In genomic region chr10:67120640-67121039, GRCm38 (mm10) we compare ENCODE assay signal across 24 mouse cellular contexts. TPM values are rescaled to one million over a fixed set of nuclear protein-coding genes. Genes with fewer than 3 reads are reported as not detected.
DNase-seq lines count a peak whose midpoint lies in the region; ATAC-seq and TF ChIP-seq lines count a peak whose summit lies in the region.
"Had no signal": no experiment of that assay in that cellular context is flagged by ENCODE, and none has a peak within 500 bp of the region (broad histone marks: within the 10 kb centered on the region; RNA-seq: fewer than 3 reads in every experiment).

No protein-coding gene starts in this region.

- no peak overlapping the region for H3K4me3 ChIP-seq in heart, embryonic 13.5 days
- no peak overlapping the region for H3K4me3 ChIP-seq in kidney, embryonic 14.5 days (ENCODE audit: low read length)
- H3K4me3 ChIP-seq in kidney, postnatal 0 days (replicated peaks; ENCODE audit: low read depth, low read length), result no peak overlapping the region
- H3K4me3 ChIP-seq: embryonic facial prominence, embryonic 12.5 days; embryonic facial prominence, embryonic 15.5 days; heart, adult 2 months; heart, embryonic 10.5 days had no signal

- peaks cover 80% of the 10 kb centered on the region for H3K4me1 ChIP-seq in heart, embryonic 13.5 days
- peaks cover 40% of the 10 kb centered on the region for H3K4me1 ChIP-seq in kidney, embryonic 14.5 days (ENCODE audit: control insufficient read depth, insufficient read depth, low read length)
- H3K4me1 ChIP-seq in kidney, postnatal 0 days (replicated peaks; ENCODE audit: insufficient read depth, low read length), result peaks cover 25% of the 10 kb centered on the region

- WGBS in heart, embryonic 13.5 days, result 75% methylated on average over 2 of the region's 2 CpGs
- 39% methylated on average over 2 of the region's 2 CpGs for WGBS in kidney, embryonic 14.5 days
- WGBS in kidney, postnatal 0 days, result 32% methylated on average over 2 of the region's 2 CpGs

- intact Hi-C loops in heart, postnatal 14 days (cut with DNase I), result no loop called here

- no peak for TF ChIP-seq CTCF in kidney, postnatal 0 days (IDR thresholded peaks at IDR 0.05; ENCODE audit: low read depth)

- H3K36me3 ChIP-seq in heart, embryonic 13.5 days, result no peaks in the 10 kb centered on the region
- no peaks in the 10 kb centered on the region for H3K36me3 ChIP-seq in kidney, embryonic 14.5 days (ENCODE audit: control insufficient read depth, insufficient read depth, low read length)
- no peaks in the 10 kb centered on the region for H3K36me3 ChIP-seq in kidney, postnatal 0 days (ENCODE audit: insufficient read depth, low read length)
- H3K36me3 ChIP-seq: embryonic facial prominence, embryonic 12.5 days; embryonic facial prominence, embryonic 15.5 days; heart, embryonic 10.5 days had no signal

- no peaks in the 10 kb centered on the region for H3K27me3 ChIP-seq in heart, embryonic 13.5 days (replicated peaks)
- no peaks in the 10 kb centered on the region for H3K27me3 ChIP-seq in kidney, embryonic 14.5 days (ENCODE audit: control insufficient read depth, insufficient read depth, low read length)
- H3K27me3 ChIP-seq in kidney, postnatal 0 days (ENCODE audit: insufficient read depth, low read length), result no peaks in the 10 kb centered on the region
- H3K27me3 ChIP-seq: embryonic facial prominence, embryonic 12.5 days; embryonic facial prominence, embryonic 15.5 days had no signal

- no peak for DNase-seq in heart, postnatal 14 days
- no peak for DNase-seq in kidney, postnatal 10 days
- DNase-seq in kidney, postnatal 0 days (ENCODE audit: low spot score), result peak; percentile 64
- no peak for DNase-seq in kidney, postnatal 25 days
- peak; percentile 89 for DNase-seq in Muller cell, postnatal 12 days (ENCODE audit: inconsistent ontology term)
- DNase-seq in gastrocnemius, adult 18-20 months (ENCODE audit: low spot score), result no peak
- DNase-seq: adrenal gland, adult 2 months; adrenal gland, postnatal 14 days; cerebellum, adult 11 months; cerebellum, adult 2 months; cerebellum, adult 9-11 months; forebrain, postnatal 0 days; gastrocnemius, postnatal 25 days; heart, adult 2 months; heart, postnatal 10 days; heart, postnatal 4 days had no signal

- H3K4me2 ChIP-seq in heart, embryonic 13.5 days, result no peak overlapping the region
- no peak overlapping the region for H3K4me2 ChIP-seq in kidney, embryonic 14.5 days (replicated peaks; ENCODE audit: low read depth, low read length)
- no peak overlapping the region for H3K4me2 ChIP-seq in kidney, postnatal 0 days (ENCODE audit: low read length)
- H3K4me2 ChIP-seq: embryonic facial prominence, embryonic 12.5 days; embryonic facial prominence, embryonic 15.5 days; hindbrain, embryonic 14.5 days had no signal

- H3K9me3 ChIP-seq in heart, embryonic 13.5 days, result no peaks in the 10 kb centered on the region
- no peaks in the 10 kb centered on the region for H3K9me3 ChIP-seq in kidney, embryonic 14.5 days (ENCODE audit: control insufficient read depth, low read length)
- no peaks in the 10 kb centered on the region for H3K9me3 ChIP-seq in kidney, postnatal 0 days (replicated peaks; ENCODE audit: low read length)
- H3K9me3 ChIP-seq: embryonic facial prominence, embryonic 12.5 days; embryonic facial prominence, embryonic 15.5 days; heart, embryonic 10.5 days had no signal

- no peak overlapping the region for H3K9ac ChIP-seq in heart, embryonic 13.5 days
- no peak overlapping the region for H3K9ac ChIP-seq in kidney, embryonic 14.5 days (ENCODE audit: low read depth, low read length)
- no peak overlapping the region for H3K9ac ChIP-seq in kidney, postnatal 0 days (ENCODE audit: low read depth, low read length)
- H3K9ac ChIP-seq: embryonic facial prominence, embryonic 12.5 days; embryonic facial prominence, embryonic 15.5 days; forebrain, postnatal 0 days; hindbrain, embryonic 14.5 days had no signal

- H3K27ac ChIP-seq in heart, embryonic 13.5 days (replicated peaks), result 0 out of 2 replicates have a peak overlapping the region, but pooled peaks have one; percentile 37
- H3K27ac ChIP-seq in kidney, embryonic 14.5 days (ENCODE audit: low read depth, low read length), result peak overlapping the region; percentile 63; the same call in 1 of the 2 replicates
- H3K27ac ChIP-seq in kidney, postnatal 0 days, result peak overlapping the region; percentile 65; the same call in 1 of the 2 replicates
- H3K27ac ChIP-seq: embryonic facial prominence, embryonic 12.5 days; embryonic facial prominence, embryonic 15.5 days; heart, adult 2 months; heart, embryonic 10.5 days; hindbrain, embryonic 14.5 days; hindbrain, postnatal 0 days had no signal

- ATAC-seq in heart, embryonic 13.5 days (ENCODE audit: extremely low read depth, insufficient number of reproducible peaks, low FRiP score, low TSS enrichment), result no peak
- ATAC-seq in kidney, embryonic 14.5 days (ENCODE audit: low FRiP score, low TSS enrichment), result peak; percentile 39; the same call in 1 of the 2 replicates
- ATAC-seq in kidney, postnatal 0 days (replicated peaks; ENCODE audit: low FRiP score, low read depth), result no peak
- ATAC-seq: forebrain, embryonic 14.5 days; forebrain, postnatal 0 days; hindbrain, postnatal 0 days had no signal

RNA-seq across cellular contexts. Expression of gene Reep3, which starts 23.9 kb away (rescaled TPM):
- polyA plus RNA-seq in heart, embryonic 13.5 days (2015; fragmentation: Nextera tagmentation; extraction: Ambion mirVana), result 23.2 and 26.4 TPM in 2 replicates
- 10 to 100 TPM; 28.4 to 31.5 TPM for total RNA-seq in heart, postnatal 14 days (2021)
- 43.5 and 50.6 TPM in 2 replicates for polyA plus RNA-seq in kidney, embryonic 14.5 days (2014; fragmentation: Nextera tagmentation; extraction: Ambion mirVana)
- polyA plus RNA-seq in kidney, postnatal 0 days (2015; fragmentation: Nextera tagmentation; extraction: Ambion mirVana), result 44.7 and 50.9 TPM in 2 replicates
- 10 to 100 TPM; 10.0 to 11.1 TPM for total RNA-seq in gastrocnemius, adult 18-20 months (2021)

RNA-seq across cellular contexts. Expression of gene Jmjd1c, which starts 24.7 kb away (rescaled TPM):
- 30.3 and 30.8 TPM in 2 replicates for polyA plus RNA-seq in heart, embryonic 13.5 days (2015; fragmentation: Nextera tagmentation; extraction: Ambion mirVana)
- total RNA-seq in heart, postnatal 14 days (2021), result 10 to 100 TPM; 46.4 to 46.8 TPM
- polyA plus RNA-seq in kidney, embryonic 14.5 days (2014; fragmentation: Nextera tagmentation; extraction: Ambion mirVana), result 51.1 and 54.9 TPM in 2 replicates
- polyA plus RNA-seq in kidney, postnatal 0 days (2015; fragmentation: Nextera tagmentation; extraction: Ambion mirVana), result 35.2 and 40.8 TPM in 2 replicates
- total RNA-seq in gastrocnemius, adult 18-20 months (2021), result 10 to 100 TPM; 23.5 to 25.4 TPM

Comparison
In these comparisons a context has a peak if more than half of its experiments do, and no peak if none do; other contexts are left out.
1. DNase-seq: peak in kidney, postnatal 0 days (single experiment) and Muller cell, postnatal 12 days (single experiment); none in heart, postnatal 14 days (0 of 2), kidney, postnatal 10 days (single experiment), kidney, postnatal 25 days (0 of 2) and gastrocnemius, adult 18-20 months (single experiment).
2. Peak in every context shown above with its lines, with median percentiles within 50 percentile points of each other: H3K27ac ChIP-seq.